Mouse (Mus musculus) frontal cortex, postnatal 14 days (tissue): ENCODE results near the gene Morf4l2.
A peak's percentile ranks its signal among the peaks of the same experiment; 100 is the strongest.
"Not testable (repeated sequence)": the region's sequence is repeated elsewhere in the genome, so short reads cannot be mapped to it uniquely, and the experiment has no call there.

Source experiments
- DNase-seq, 2 experiments: peaks; one replicate each; pipeline ENCODE4 v3.0.0; 2022; ENCODE audit warnings: low spot score in 2 of 2

Morf4l2 gene

DNA sequence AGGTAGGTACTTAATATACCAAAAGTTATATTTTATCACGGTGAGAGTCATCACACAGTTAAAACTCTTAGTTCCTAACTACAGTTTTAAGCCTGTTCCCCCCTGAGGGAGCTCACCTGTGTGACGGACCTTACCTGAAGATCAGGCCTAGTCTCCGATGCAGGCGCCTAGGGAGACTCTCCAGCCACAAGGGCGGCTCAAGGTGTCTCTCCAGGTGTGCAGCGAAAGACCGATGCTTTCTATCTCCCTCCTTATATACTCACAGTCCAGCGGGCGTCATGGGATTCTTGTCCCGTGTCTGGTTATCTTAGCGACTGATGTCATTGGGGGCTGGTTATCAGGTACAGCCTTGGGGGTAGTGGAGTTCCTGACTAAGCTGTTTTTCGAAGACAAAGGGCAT, at the start of gene Morf4l2:
Gene Morf4l2, minus strand, starts transcription at position 232 of the 400 bp plus-strand sequence.
- DNase-seq, result no peak

DNA sequence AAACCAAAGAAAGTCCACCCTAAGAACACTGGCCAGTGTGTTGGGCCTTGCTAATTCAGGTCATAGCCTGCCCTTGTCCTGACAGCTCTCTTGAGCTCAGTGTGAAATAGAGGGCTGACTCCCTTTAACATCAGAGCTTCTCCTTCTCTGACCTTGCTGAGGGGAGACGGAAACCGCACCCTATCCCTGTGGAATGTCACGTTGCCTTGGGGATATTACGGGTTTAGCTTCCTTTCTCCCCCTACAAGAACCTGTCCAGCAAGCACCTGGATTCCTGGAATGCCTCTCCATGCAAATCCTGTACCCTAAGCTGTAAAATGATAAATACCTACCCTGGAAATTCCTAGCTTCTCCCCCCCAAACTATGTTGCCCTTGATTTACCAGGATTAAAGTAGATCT, 46.0 kb upstream of the Morf4l2 start:
- no peak for DNase-seq

DNA sequence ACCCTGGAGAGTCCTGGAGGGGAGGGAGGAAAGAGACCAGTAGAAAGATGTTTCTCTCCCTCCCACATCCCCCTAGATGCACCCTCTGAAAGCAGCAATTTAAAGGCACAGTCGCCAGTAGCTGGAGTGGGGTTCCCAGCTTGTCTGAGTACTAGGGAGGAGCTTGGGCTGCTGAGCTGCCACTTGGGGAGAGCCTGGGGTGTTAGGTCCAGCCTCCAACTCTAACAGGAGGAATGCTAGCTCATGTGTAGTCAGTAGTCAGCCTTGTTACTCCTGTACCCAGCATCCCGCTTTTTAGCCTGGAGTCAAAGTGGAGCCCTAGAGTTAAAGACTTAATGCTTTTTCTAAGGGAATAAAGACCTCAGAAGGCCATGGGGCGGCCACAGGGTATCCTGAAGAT, 36.6 kb upstream of the Morf4l2 start, which contains the start of gene Glra4:
Gene Glra4, minus strand, starts transcription at position 101 of the 400 bp plus-strand sequence.
- DNase-seq, result no peak

DNA sequence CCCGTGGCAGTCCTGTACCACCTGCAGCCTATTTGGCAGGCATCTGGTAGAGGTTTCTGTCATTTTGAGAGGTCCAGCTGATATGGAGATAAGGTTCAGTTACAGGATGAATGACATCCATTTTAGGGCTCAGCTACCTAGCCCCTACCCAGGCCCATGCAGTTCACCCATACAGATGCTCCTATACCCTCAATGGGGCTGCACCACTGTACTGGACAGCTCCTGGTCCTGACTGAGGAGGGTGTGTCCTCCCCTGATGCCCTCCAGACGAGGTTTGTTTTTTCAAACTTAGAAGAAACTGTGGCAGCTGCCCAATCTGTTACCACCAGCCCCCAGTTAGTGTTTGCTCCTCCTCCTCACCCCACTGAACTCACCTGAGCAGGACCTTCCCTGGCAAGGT, 35.8 kb upstream of the Morf4l2 start:
- DNase-seq, result no peak

DNA sequence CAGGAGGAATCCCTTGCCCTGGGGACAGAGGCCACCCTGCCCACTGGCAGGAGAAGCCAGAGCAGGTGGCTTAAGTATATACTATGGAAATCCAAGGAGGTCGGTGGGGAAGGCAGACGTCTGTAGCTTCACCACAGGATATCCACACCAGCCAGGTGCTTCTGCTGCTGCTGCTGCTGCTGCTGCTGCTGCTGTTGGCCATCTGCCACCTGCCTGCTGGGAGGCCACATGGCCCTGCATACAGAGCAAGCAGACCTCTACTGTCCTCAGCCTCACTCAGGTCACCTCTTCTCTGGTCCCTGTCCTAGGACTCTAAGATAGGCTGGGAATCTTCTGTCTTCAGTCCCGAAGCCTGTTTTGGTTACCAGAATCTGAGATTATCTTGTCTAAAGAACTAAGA, 34.6 kb upstream of the Morf4l2 start:
- DNase-seq, result no peak

DNA sequence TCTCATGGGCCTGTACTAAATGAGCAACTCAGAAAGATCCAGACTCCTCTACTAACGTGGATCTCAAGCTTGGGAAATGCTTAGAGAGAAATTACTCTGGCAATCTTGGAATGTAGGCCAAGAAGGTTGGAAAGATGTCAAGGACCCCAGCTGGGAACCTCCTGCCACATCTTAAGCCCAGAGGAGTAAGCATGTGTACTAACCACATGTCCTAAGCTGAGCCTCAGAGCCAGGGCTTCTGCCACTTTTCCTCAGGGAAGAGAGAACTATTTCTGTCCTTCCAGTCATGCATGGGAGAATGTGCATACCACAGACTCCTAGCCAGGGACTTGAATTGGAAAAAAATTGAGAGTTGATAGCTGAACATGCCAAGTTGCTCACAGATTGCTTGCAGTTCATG, 29.5 kb upstream of the Morf4l2 start:
- no peak for DNase-seq

DNA sequence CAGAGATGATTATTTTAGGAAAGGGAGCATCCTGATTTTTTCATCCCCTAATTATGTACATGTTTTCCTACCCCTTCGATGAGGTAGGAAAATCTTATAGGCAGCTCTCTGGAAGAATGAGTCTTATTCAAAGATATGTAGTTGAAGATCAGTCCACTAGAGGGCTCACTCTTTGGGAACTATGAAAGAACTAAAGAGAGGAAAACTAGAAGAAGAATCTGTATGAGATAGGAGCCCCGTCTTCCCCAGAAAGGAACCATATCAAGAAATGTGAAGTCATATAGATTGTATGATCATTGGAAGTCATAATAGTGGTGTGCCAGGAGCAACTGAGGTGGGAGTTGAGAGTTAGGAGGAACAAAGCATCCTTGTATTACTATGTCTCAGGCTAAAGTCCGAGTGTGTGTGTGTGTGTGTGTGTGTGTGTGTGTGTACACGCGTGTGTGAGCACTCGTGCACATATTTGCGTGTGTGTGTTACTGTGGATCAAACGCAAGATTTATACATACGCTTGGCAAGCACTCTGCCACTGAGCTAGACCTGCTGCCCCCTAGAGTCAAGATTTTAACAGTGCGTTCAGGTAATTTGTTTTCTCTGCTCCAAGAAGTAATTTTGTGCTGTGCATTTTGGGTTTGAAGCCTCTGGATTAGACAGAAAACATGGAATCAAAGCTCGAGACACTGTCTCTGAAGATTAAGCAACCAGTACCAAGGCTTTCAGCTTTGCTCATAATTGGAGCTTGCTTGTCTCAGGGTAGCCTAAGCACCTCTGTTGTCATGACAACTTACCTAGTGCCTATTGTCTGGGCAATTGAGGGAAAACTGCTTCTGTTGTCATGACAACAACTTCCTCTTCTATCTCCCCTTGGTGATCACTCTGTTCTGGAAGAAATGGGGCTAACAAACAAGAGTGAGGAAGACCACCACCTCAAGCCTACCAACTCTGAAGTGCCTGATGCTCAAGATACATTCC, 17.9 kb upstream of the Morf4l2 start:
- DNase-seq, result no peak

DNA sequence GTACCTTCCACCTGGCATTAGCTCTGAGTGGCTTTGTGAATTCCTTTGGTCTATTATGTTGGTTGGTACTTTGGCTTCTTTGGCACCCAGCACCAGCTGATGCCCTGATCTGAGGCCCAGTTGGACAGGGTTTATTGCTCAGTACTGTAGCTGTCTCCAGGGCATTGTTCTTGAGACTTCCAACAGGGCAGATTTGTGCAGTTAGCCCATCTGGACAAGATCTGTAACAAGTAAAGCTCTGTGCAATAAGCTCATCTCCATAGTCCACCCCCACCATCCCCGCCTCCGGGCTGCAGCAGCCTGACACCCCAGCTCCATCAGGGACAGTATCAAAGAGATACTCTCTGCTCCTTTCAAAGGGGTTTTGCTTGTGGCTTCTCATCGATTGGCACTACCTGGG, 12.0 kb upstream of the Morf4l2 start:
- no peak for DNase-seq

DNA sequence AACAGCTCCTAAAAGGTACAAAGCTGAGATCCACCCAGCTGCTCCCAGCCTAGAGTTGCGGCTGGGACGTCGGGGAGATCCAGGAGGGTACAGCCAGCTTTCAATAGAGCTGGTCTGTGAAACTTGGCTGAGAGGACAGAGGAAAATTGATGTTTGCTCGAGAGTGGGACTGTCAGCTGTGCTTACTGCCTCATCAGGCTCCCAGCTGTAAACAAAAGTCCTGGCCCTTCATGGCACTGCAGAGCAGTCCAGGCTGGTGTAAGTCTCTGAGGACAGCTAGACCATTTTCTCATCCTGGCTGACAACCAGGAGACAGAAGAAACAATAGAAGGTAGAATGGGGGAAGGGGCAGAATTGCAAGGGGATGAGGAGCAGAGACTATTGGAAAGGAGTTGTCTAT, 5.8 kb upstream of the Morf4l2 start:
- no peak for DNase-seq

DNA sequence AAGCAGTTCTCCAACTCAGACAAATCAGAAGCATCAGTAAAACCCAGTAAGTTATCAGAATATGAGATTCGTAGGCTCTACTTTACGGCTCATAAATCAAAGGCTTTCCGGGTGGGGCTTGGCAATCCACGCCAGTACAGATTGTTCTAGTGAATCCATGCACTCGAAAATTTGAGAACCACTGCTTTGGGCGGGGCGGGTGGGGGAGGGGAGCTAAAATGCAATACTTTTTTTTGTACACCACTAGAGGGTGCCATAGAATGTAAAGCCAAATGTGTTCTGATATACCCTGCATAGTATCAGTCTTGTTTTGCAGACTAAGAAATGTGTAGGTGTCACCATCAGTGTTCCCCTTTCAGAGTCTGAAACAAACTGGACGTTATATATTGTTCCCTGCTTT, 1.2 kb upstream of the Morf4l2 start:
- no peak for DNase-seq

DNA sequence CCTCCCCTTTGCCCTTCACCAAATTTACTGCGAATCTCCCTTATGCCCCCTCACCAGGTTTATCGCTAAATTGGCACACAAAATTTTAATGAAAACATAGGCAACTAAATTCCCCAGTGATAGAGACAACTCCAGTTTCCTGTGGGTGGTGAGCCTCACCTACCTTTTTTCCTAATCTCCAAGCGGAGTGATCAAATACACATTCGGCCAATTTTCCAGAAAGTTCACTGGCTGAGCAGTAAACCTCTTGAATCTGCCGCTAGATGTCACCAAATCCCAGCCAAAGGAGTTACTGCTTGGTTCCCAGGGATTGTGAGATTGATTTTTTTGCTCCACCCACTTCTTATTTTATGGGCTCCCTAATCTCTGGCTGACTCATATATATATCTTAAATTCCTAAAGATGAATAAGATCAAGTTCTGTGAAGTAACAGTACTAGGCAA, 808 bp downstream of the Morf4l2 start:
- peak in 1 of 2 experiments; percentile 21 for DNase-seq

DNA sequence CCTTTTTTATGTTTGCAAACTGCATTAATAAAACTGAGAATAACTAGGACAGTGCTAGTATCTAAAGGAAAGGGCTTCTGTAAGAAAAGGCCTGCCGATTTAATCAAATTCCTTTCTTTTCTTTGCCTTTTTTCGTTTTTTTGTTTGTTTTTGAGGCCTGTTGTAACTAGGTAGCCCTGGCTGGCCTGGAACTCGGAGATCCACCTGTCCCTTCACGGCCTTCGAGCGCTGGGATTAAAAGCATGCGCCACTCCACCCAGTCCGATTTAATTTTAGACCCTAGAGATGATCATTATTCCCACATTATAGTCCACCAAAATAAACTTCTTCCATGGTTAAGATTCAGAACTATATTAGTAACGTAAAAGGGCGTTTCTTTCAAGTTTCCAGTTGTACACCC, 1.2 kb downstream of the Morf4l2 start:
- DNase-seq, result no peak

DNA sequence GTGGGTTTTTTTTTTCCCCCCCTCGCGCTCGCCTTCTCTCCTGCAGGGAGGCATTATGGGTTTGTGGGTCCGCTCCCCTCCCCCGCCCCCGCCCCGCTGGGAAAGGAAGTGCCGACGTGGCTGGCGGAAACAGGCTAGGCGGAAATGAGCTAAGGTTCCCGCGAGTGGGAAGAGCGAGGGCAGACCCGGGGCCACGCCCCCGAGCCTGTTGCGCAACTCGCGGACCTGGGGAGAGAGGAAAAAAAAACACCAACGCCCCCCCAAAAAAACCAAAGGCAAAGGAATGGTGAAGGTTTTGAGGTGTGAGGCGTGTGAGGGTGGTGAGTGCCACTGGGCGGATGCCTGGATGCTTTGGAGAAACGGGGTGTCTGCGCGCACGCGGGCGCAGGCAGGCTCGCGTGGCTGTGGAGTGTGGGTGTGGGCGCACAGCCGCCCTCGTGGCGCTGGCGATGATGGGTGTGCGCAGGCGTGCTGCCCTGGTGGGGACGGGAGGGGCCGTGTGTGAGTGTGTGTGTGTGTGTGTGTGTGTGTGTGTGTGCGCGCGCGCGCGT, 1.8 kb downstream of the Morf4l2 start:
- DNase-seq, result peak; percentile 58 to 68

DNA sequence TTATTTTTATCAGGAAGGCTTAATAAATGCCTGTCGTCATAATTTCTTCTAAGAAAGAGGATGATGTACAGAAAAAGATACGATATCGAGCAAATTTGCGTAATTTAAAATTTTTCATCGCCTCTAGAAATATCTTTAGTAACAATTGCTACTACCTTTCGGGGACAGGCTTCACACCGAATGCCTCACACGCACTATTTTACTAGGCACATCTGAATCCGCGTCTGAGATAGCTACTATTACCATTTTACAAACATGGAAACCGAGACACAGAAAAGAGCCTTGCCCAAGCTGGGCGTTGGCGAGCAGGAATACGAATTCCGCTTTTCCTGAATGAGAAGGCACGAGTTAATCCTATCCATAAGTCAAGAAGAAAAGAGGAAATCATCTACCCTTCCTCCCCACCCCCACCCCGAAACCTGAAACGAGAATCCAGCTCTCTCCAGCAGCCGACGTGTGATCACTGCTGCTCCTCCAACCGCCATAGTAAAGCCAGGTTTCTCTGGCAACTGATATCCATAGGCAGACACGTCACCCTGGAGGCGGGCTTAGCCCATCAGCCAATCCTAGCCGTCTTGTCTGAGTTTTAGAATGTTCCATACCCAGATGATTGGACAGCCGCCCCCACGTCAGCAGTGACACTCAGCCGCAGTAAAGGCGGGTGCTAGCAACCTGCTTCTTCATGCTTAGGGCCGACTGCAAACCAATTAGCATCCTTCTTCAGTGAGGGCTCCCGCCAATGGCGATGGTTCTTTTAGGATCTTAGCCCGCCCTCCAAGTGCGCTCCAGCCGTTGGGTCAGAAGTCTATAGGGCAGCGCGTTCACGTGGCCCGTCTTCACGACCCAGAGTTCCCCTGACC, 2.5 kb downstream of the Morf4l2 start:
- peak; percentile 86 to 96 for DNase-seq

DNA sequence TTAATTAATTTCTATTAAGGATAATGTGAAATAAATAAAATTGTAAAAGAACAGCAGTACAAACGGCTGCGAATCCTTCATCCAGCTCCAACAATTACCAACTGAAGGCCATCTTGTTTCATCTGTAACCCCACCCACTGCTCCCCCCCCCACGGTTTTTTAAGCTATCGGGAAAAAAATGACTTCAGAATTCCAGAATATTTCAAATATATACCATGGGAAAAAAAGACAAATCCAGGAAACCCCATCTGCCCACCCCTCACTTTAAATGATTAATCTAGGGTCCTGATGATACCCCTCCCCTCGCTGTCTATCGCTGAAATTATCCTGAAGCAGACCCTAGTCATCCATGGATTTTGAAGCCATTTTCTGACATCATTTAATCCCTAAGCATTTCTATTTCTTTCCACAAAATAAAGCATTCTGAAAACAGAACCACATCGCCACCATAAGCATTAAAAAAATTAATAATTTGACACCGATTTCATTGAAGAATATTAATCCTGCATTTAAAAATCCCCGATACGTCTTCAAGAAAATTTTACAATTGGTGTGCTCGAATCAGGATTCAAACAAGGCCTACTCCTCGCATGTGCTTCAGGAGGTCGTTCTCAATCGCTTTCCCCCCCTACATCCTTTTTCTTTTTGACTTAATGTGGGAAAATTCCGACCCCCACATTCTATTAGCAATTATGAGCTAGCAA, 3.3 kb downstream of the Morf4l2 start:
- no peak for DNase-seq

DNA sequence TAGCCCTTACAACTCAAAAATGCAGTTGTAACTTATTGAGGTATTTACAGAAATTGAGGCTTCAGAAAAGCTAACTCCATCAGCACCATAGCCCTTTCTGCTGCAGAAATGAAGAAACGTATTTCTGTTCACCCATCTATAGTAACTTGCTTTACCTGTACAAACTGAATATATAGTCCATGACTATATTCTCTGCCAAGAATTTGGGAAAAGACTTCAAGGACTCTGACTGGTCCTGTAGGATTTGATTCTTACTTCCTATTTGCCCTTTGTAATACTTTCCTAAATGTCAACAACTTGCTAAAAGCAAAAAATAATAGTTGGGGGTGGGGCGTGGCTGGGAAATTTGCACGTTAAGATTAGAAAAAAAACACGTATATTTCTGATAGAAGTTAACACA, 11.5 kb downstream of the Morf4l2 start:
- no peak for DNase-seq

DNA sequence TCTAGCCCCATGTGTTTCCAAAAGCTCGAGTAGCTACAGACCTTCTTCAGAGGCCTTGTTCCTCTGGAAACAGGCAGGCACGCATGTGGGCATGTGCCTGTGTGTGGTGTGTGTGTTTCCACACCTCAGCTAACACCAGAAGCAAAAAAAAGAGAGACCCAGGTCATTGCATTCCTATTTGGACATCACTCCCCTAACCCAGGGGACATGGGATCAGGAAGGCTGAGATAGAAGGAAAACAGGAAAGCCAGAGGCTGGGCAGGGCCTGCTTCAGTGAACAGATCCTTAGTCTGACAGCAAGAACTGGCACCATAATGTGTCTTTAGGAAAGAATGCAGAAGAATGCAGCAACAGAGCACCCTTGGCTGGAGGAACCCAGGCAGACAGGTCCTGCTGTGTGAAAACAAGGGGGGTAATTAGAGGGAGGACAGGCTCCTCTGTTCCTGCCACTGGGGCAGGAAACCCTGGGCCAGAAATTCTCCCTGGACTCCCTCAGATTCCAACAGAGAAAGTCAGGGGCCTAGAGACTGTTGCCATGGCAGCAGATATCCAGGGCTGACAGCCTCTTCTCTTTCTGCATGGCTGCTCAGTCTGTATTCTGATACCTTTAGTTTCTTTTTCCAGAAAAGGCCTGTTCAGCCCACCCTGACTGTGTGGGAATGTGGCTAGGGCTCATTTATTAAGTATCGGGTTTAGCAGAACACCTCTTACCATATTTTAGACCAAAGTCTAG, 28.6 kb downstream of the Morf4l2 start:
- not testable (repeated sequence) for DNase-seq

DNA sequence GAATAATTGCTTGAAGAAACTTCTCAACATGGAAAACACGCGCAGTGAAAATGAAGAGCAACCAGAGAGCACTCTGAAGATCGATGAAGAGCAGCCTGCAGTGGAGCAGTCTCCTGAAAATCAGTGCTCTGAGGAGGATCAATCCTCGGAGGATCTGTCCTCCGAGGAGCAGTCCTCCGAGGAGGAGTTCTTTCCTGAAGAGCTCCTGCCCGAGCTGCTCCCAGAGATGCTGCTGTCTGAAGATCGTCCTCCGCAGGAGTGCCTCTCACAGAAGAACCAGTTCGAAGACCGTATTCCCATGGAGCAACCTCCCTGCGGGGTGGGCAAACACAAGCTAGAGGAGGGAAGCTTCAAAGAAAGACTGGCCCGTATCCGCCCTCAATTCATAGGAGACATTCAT, 34.7 kb downstream of the Morf4l2 start:
- DNase-seq, result no peak

DNA sequence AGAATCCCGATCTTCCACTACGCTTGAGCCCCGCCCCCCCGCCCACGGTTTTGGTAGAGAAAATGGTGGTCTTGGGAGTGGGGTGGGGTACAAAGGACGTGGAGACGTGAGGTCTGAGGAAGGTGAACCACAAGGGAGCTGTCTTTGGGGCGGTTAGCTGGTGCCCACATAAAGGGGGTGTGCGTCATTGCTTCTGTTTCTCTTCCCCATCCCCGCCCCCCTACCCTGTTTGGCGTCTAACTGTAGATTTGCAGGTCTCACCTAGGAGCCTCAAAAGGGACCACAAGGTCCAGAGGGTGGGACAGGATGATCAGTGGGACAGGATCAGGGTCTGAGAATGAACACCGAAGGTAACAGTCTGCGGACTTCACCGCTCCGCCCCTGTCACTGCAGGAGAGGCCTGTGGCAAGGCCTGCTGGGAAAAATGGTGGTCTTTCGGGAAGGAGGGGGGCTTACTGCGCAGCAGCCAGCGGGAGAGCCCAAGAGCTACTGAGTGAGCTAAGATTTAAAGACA, 35.3 kb downstream of the Morf4l2 start:
- peak; percentile 20 to 41 for DNase-seq

DNA sequence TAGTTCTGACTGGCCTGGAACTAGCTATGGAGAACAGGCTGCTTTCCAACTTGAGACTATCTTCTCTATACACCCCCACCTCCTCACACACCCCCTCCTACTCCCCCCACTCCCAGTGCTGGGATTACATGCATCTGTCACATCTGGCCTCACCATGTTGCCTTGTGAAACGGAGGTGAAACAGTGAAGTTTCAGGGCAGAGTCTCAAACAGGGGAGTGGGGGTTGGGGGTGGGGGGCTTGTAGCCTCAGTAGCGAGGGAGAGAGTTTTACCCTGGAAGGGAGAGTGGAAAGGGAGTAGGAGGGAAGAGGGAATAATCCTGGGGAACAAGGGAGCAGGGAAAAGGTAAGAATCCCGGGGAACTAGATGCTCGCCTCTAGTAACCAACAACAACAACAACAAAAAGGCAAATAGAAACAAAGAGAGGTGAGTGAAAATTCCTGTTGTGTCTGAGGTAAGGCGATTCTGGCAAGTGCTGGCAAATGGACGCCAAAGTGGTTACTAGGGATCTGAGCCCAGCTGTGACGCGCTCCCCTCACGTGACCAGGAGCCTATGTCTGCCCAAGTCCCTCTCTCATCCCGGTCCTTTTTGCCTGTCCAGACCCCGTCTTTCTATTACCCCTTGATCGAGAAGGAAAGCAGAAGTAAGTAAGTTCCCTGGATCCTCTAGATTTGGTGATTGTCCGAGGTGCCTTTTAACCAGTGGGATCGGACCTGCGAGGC, 35.9 kb downstream of the Morf4l2 start, which contains the start of gene Tceal1:
Gene Tceal1, plus strand, starts transcription at position 537 of the 722 bp plus-strand sequence.
- peak; percentile 47 to 54 for DNase-seq
